Mouse (Mus musculus): Measurements from ENCODE around the gene Stx18. TPM values are rescaled to one million over a fixed set of nuclear protein-coding genes. Genes with fewer than 3 reads are reported as not detected.

Gene Stx18
- polyA plus RNA-seq (2015; fragmentation: Nextera tagmentation; extraction: Ambion mirVana) = 64.5 and 69.3 TPM in 2 replicates

DNA sequence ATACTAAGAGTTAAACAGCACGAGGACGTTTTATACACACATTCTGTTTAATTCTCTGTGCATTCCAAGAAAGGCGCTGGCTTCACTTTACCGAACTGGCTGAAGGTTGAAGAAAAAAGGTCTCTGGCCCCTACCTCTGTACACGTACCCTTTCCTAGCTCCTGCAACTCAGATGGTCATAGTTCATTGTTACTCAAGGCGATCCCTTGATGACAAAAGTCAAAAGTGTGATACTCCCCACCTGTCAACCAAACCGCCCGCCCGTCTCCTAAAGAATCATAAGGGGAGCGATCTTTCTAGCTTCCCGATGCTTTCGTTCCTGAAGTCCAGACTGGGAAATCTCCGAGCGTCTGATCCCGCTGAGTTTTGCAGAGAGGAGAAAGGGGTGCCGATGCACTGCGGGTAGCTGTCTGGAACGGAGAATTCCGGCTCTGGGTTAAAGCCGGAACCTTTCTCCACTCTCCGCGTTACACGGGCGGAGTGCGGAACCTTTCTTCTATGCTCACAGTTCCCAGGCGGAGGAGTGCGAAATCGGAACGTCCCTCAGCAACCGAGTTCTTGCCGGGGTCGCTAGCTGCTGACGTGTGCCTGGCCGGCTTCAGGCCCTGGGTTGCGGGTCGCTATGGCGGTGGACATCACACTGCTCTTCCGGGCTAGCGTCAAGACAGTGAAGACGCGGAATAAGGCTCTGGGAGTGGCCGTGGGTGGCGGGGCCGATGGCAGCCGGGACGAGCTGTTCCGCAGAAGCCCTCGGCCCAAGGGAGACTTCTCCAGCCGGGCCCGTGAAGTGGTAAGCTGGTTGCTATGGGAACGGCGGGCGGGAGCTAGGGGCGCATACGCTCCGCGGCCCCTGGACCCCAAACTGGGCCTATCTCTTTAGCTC is at the start of gene Stx18:
Stx18 (plus strand) TSS at position 33 of the 883 bp plus-strand sequence.
- Histone ChIP-seq H3K4me2 (replicated peaks) (peak within 1 kb of the TSS; percentile 91), H3K36me3 (peaks cover 18% of the 10 kb centered on the region; the same call in 1 of the 2 replicates), H3K27me3 (peaks cover 6% of the 10 kb centered on the region), H3K9ac (peak within 1 kb of the TSS; percentile 90), H3K27ac (peak within 1 kb of the TSS; percentile 77; the same call in 1 of the 2 replicates), H3K4me1 (peaks cover 23% of the 10 kb centered on the region), H3K4me3 (peak within 1 kb of the TSS; percentile 91), H3K9me3 (no peaks in the 10 kb centered on the region)
- WGBS = under 1% methylated on average over 57 of the region's 57 CpGs
- peak; percentile 94 for ATAC-seq (ENCODE audit: low FRiP score, low read depth)

DNA sequence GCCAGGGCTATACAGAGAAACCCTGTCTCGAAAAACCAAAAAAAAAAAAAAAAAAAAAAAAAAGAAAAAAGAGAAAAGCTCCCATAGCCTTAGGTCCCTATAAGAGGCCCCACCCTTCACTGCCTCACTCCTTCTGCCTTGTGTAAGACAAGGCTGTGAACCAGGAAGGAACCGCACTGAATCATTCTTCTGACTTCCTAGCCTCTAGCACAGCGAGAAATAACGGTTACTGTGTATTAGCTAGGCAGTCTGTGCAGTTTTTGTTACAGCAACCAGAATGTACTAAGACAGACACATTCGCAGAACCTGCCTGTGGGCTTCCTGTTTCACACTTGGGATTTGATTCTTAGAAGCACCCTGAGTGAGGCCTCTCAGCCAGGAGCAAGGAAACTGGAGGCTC is 46.2 kb upstream of the Stx18 start:
- Histone ChIP-seq H3K9me3 (no peaks in the 10 kb centered on the region), H3K9ac (no peak overlapping the region), H3K4me2 (replicated peaks) (no peak overlapping the region), H3K4me3 (no peak overlapping the region), H3K36me3 (no peaks in the 10 kb centered on the region), H3K4me1 (no peaks in the 10 kb centered on the region), H3K27ac (no peak overlapping the region), H3K27me3 (no peaks in the 10 kb centered on the region)
- ATAC-seq (ENCODE audit: low FRiP score, low read depth) = no peak
- WGBS = 82% methylated on average over 5 of the region's 5 CpGs

DNA sequence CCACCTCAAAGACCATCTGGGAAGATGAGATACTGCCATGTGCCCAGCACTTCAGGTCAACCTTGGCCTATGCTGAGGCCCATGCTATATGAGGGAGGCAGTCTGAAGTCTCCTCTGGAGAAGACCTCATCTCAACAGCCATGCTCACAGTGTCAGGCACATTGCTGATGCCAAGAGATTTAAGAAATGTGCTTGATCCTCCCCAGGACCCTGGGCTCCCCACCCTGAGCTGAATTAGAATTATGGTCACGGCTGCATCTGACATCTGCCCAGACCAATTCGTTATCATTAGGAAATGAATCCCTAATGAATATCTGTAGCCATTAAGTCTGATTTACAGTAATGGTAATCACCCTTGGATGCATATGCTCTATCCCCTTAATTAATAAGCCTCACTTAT is 39.7 kb upstream of the Stx18 start:
- no peaks in the 10 kb centered on the region for H3K9me3 ChIP-seq
- H3K4me2 ChIP-seq (replicated peaks) = no peak overlapping the region
- ATAC-seq (ENCODE audit: low FRiP score, low read depth) = no peak
- H3K4me3 ChIP-seq = no peak overlapping the region
- H3K27me3 ChIP-seq = no peaks in the 10 kb centered on the region
- H3K9ac ChIP-seq = no peak overlapping the region
- H3K4me1 ChIP-seq = peaks cover 13% of the 10 kb centered on the region
- no peaks in the 10 kb centered on the region for H3K36me3 ChIP-seq
- WGBS = 73% methylated on average over 2 of the region's 2 CpGs
- H3K27ac ChIP-seq = no peak overlapping the region

DNA sequence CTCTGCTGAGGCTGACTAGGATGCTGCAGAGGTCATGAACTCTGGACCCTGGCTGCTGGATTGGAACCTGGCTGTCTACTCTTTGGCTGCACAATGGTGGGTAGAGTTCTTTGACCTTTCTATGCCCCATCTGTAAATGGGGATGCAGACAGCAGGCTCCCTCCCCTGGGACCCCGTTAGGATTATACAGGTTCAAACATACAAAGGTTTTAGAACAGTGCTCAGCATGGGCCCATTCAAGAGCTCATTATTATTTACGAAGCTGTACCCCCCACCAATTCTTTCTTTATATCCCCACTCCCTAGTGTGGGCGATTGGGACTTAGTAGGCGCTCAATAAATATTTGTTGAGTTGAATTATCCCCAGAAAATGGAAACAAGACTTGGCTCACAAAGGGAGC is 36.0 kb upstream of the Stx18 start:
- Histone ChIP-seq H3K4me2 (replicated peaks) (no peak overlapping the region), H3K27me3 (no peaks in the 10 kb centered on the region)
- peak; percentile 75 for ATAC-seq (ENCODE audit: low FRiP score, low read depth)

DNA sequence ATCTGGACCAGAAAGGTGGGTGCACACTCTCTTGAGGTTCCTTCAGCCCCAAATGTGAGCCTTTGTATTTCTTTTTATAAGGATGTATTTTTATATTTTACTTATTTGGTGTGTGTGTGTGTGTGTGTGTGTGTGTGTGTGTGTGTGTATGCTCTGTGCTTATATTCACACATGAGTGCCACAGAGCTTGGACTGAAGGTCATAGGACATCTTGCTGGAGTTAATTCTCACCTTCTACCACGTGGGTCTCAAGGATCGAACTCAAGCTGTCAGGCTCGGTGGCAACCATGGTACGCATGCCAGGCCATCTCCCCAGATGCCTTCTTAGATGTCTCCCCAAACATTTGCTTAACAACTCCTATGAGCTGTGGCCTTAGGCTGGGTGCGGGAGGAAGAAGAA is 33.8 kb upstream of the Stx18 start:
- WGBS = 89% methylated on average over 5 of the region's 5 CpGs

More for the DNA sequence above, 36.0 kb upstream of the Stx18 start:
- Histone ChIP-seq H3K4me1 (peaks cover 33% of the 10 kb centered on the region), H3K36me3 (no peaks in the 10 kb centered on the region), H3K27ac (peak overlapping the region; percentile 53), H3K4me3 (no peak overlapping the region), H3K9me3 (no peaks in the 10 kb centered on the region), H3K9ac (no peak overlapping the region)
- WGBS = 29% methylated on average over 4 of the region's 4 CpGs

DNA sequence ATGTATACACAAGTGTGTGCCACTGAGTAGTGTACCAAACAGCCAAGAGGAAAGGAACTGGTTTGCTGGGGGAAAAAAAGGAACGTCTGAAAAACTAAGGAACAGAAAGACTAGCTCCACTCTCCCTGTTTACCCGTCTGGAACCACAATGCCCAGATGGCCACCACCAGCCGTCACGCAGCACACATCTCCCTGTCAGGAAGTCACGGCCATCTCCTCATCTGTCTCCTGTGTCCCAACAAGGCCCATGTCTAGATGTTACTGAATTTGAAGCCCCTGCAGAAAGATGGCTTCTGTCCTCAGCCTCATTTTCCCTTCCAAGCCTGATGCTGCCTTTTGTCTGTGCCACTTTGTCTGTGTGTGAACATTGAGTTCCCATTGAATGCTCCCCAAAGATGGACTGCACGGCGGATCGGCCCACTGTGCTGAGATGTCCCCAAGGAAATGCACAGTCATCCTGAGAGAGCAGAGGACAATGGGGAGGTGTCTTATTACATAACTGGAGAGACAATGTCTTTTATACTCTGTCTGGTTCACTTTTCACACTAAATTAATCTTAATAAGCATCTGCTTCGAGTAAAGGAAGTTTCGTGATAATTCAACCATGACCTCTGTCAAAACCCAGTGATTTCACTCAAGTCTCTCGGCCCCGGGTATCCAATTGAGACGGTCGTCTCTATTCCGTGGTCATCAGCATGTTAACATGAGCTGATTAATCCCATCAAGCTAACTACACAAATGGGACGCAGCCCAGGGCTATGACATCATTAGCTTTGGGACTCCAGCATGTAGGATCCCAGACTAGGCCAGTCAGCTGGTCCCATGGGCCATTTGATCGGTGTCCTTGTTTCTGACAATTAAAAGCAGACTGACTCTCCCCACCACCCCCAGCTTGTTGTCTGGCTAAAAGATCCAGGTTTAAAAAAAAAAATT is 31.9 kb upstream of the Stx18 start:
- no peak overlapping the region for H3K27ac ChIP-seq
- ATAC-seq (ENCODE audit: low FRiP score, low read depth) = no peak
- 64% methylated on average over 17 of the region's 17 CpGs for WGBS

More for the DNA sequence above, 33.8 kb upstream of the Stx18 start:
- no peaks in the 10 kb centered on the region for H3K36me3 ChIP-seq
- H3K4me2 ChIP-seq (replicated peaks) = no peak overlapping the region
- H3K9ac ChIP-seq = no peak overlapping the region
- H3K4me3 ChIP-seq = no peak overlapping the region
- no peaks in the 10 kb centered on the region for H3K27me3 ChIP-seq
- H3K4me1 ChIP-seq = peaks cover 33% of the 10 kb centered on the region
- no peaks in the 10 kb centered on the region for H3K9me3 ChIP-seq
- no peak for ATAC-seq (ENCODE audit: low FRiP score, low read depth)
- no peak overlapping the region for H3K27ac ChIP-seq

DNA sequence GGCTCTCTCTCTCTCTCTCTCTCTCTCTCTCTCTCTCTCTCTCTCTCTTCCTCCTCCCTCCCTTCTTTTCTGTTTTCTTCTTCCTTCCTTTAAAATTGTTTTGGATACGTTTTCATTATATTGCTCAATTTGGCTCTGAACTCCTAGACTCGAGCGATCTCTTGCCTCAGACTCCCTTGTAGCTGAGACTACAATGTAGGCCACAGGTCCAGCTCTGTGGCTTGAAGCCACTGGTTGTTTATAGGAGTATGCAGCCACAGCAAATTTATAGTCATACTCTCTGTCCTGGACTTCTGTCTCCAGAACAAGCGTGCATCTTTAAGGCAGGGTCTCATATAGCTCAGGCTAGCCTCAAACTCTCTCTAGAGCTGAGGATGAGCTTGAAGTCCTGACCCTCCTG is 29.5 kb upstream of the Stx18 start:
- ATAC-seq (ENCODE audit: low FRiP score, low read depth) = no peak
- WGBS = 85% methylated on average over 4 of the region's 4 CpGs
- no peaks in the 10 kb centered on the region for H3K36me3 ChIP-seq

More for the DNA sequence above, 31.9 kb upstream of the Stx18 start:
- no peak overlapping the region for H3K9ac ChIP-seq
- H3K4me1 ChIP-seq = peaks cover 32% of the 10 kb centered on the region
- no peak overlapping the region for H3K4me2 ChIP-seq (replicated peaks)
- no peaks in the 10 kb centered on the region for H3K36me3 ChIP-seq
- no peaks in the 10 kb centered on the region for H3K27me3 ChIP-seq
- H3K4me3 ChIP-seq = no peak overlapping the region
- no peaks in the 10 kb centered on the region for H3K9me3 ChIP-seq

DNA sequence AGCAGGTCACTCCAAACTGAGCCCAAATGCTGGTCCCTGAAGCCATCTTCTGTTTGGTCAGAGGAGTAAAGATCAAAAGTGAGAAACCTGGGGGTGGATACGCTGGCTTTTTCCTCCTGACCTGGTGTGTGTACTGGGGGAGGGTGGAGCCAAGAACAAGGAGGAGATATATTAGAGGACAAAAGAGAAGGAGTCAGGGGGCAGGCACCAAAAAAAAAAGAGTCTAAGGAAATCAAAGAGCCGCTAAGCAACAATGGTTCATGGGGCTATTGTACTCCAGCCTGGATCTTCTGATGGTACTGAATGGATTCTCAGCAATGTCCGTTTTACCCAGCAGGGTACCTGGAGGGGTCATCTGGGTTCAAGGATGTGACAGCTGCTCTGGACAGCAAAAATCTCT is 23.6 kb upstream of the Stx18 start:
- Histone ChIP-seq H3K4me2 (replicated peaks) (no peak overlapping the region), H3K4me3 (no peak overlapping the region), H3K36me3 (no peaks in the 10 kb centered on the region), H3K27me3 (no peaks in the 10 kb centered on the region), H3K4me1 (no peaks in the 10 kb centered on the region), H3K27ac (no peak overlapping the region), H3K9me3 (no peaks in the 10 kb centered on the region), H3K9ac (no peak overlapping the region)
- 86% methylated on average over 3 of the region's 3 CpGs for WGBS
- no peak for ATAC-seq (ENCODE audit: low FRiP score, low read depth)

More for the DNA sequence above, 29.5 kb upstream of the Stx18 start:
- H3K9me3 ChIP-seq = no peaks in the 10 kb centered on the region
- H3K27me3 ChIP-seq = no peaks in the 10 kb centered on the region
- peaks cover 19% of the 10 kb centered on the region for H3K4me1 ChIP-seq
- H3K4me3 ChIP-seq = no peak overlapping the region
- H3K4me2 ChIP-seq (replicated peaks) = no peak overlapping the region
- H3K9ac ChIP-seq = no peak overlapping the region
- no peak overlapping the region for H3K27ac ChIP-seq

DNA sequence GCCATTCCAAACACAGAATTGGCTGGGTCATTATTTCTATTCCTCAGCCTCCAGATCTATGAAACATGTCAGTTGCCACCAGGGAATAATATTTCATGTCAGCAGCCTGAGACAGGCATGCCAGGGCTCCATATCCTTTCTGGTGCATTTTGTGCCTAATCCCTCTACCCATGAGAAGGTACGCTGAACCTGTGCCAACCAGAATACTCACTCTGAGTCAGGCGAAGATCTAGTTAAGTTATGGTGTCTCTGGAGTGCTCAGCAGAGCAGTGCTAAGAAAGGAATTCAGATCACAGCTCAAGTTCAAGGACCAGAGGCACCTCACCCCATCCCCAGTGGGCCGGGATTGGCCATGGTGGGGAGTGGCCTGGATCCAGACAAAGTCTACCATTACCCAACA is 21.6 kb upstream of the Stx18 start:
- Histone ChIP-seq H3K4me3 (no peak overlapping the region), H3K27ac (no peak overlapping the region), H3K36me3 (no peaks in the 10 kb centered on the region), H3K27me3 (no peaks in the 10 kb centered on the region), H3K9ac (no peak overlapping the region), H3K9me3 (no peaks in the 10 kb centered on the region), H3K4me2 (replicated peaks) (no peak overlapping the region), H3K4me1 (no peaks in the 10 kb centered on the region)
- WGBS = 78% methylated on average over 3 of the region's 3 CpGs
- no peak for ATAC-seq (ENCODE audit: low FRiP score, low read depth)

DNA sequence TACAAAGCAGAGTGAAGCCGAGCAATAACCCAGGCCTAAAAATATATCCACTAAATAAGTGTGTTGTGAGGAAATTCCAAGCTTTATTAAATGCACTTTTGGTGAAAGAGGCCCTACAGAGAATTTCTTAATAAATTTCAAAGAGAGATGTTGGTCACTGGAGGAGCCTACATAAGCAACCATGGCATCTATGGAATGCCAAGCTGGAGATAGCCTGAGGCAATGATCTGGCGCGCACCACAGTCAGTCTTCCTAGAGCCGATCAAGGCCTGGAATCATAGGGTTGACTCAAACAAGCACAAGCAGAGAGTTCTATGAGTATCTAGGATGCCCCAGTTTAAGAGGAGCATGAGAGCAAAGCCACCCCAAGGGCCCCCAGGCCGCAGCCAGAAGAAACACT is 10.9 kb upstream of the Stx18 start:
- WGBS = 54% methylated on average over 5 of the region's 5 CpGs
- Histone ChIP-seq H3K4me1 (peaks cover 29% of the 10 kb centered on the region), H3K27ac (peak overlapping the region; percentile 44; the same call in 1 of the 2 replicates), H3K9ac (no peak overlapping the region), H3K36me3 (no peaks in the 10 kb centered on the region), H3K27me3 (peaks cover 3% of the 10 kb centered on the region; the same call in 1 of the 2 replicates), H3K9me3 (no peaks in the 10 kb centered on the region), H3K4me2 (replicated peaks) (no peak overlapping the region), H3K4me3 (no peak overlapping the region)
- ATAC-seq (ENCODE audit: low FRiP score, low read depth) = no peak

DNA sequence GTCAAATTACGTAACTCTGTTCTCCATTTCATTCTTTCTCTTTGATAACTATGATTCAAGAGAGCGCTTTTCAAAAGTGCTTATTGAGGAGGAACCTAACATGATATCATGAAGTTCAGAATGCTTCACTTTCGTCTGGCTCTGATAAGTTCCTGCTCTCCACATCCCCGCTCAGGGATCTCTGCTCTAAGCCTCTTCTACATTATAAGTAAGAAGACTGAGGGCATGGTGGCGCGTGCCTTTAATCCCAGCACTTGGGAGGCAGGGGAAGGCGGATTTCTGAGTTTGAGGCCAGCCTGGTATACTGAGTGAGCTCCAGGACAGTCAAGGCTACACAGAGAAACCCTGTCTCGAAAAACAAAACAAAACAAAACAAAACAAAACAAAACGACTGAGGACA is 268 bp upstream of the Stx18 start:
- peak overlapping the region; percentile 90 for H3K9ac ChIP-seq
- peaks cover 8% of the 10 kb centered on the region for H3K27me3 ChIP-seq
- H3K36me3 ChIP-seq = peaks cover 14% of the 10 kb centered on the region; the same call in 1 of the 2 replicates
- peaks cover 24% of the 10 kb centered on the region for H3K4me1 ChIP-seq
- no peaks in the 10 kb centered on the region for H3K9me3 ChIP-seq
- peak overlapping the region; percentile 91 for H3K4me2 ChIP-seq (replicated peaks)
- no peak for ATAC-seq (ENCODE audit: low FRiP score, low read depth)
- H3K27ac ChIP-seq = no peak overlapping the region
- H3K4me3 ChIP-seq = peak overlapping the region; percentile 91
- 20% methylated on average over 9 of the region's 9 CpGs for WGBS

DNA sequence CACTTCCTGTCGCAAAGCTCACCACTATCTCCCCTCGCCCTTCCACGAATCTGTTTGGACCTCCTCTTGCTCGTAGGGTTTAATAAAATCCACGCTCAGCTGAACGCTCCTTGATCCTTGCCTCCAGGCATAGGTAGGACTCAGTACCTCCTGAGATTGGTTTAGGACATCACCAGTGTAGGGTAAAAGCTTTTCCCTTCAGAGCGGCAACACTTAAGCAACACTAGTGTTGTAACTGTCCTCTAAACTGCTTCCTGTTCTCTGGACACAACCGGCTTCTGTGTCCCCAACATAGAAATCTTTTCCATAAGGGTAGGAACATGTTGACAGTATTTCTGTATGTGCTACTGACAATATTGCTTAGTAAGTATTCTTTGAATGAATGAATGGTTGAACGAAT is 1.3 kb downstream of the Stx18 start:
- Histone ChIP-seq H3K4me3 (peak overlapping the region; percentile 91), H3K27ac (no peak overlapping the region), H3K27me3 (peaks cover 6% of the 10 kb centered on the region), H3K36me3 (peaks cover 20% of the 10 kb centered on the region; the same call in 1 of the 2 replicates), H3K4me2 (replicated peaks) (peak overlapping the region; percentile 91), H3K9ac (peak overlapping the region; percentile 90), H3K4me1 (peaks cover 23% of the 10 kb centered on the region), H3K9me3 (no peaks in the 10 kb centered on the region)
- WGBS = 26% methylated on average over 9 of the region's 9 CpGs
- no peak for ATAC-seq (ENCODE audit: low FRiP score, low read depth)
